Mouse (Mus musculus): Measurements from ENCODE around the gene Ttf2. TPM values are rescaled to one million over a fixed set of nuclear protein-coding genes. Genes with fewer than 3 reads are reported as not detected.

Ttf2 gene
- polyA plus RNA-seq (2014; fragmentation: Nextera tagmentation; extraction: Ambion mirVana): 3.4 and 6.6 TPM in 2 replicates

GRCm38 (mm10) chr3:100969176-100969917 lies at the start of gene Ttf2:
Gene Ttf2, minus strand, starts transcription at chr3:100969663.
- no peaks in the 10 kb centered on the region for H3K9me3 ChIP-seq (ENCODE audit: control insufficient read depth, low read length)
- DNase-seq (peak; percentile 95), ATAC-seq (ENCODE audit: low FRiP score, low TSS enrichment) (peak; percentile 97)
- no peaks in the 10 kb centered on the region for H3K36me3 ChIP-seq (ENCODE audit: control insufficient read depth, insufficient read depth, low read length)
- WGBS: under 1% methylated on average over 40 of the region's 40 CpGs
- no peaks in the 10 kb centered on the region for H3K4me1 ChIP-seq (ENCODE audit: control insufficient read depth, insufficient read depth, low read length)
- peak within 1 kb of the TSS; percentile 92 for H3K4me2 ChIP-seq (ENCODE audit: low read length)
- H3K9ac ChIP-seq (replicated peaks; ENCODE audit: low read length): peak within 1 kb of the TSS; percentile 58; the same call in 1 of the 2 replicates
- peak within 1 kb of the TSS; percentile 66 for H3K4me3 ChIP-seq (replicated peaks; ENCODE audit: low read depth, low read length)
- H3K27me3 ChIP-seq (ENCODE audit: control insufficient read depth, insufficient read depth, low read length): no peaks in the 10 kb centered on the region
- H3K27ac ChIP-seq (replicated peaks; ENCODE audit: low read depth, low read length): no peak within 1 kb of the TSS

GRCm38 (mm10) chr3:101018494-101018893 lies 49.0 kb upstream of the Ttf2 start:
- Histone ChIP-seq H3K4me1 (ENCODE audit: control insufficient read depth, insufficient read depth, low read length) (peaks cover 4% of the 10 kb centered on the region), H3K4me2 (ENCODE audit: low read length) (no peak overlapping the region), H3K9me3 (ENCODE audit: control insufficient read depth, low read length) (no peaks in the 10 kb centered on the region), H3K9ac (replicated peaks; ENCODE audit: low read length) (no peak overlapping the region), H3K27me3 (ENCODE audit: control insufficient read depth, insufficient read depth, low read length) (no peaks in the 10 kb centered on the region), H3K27ac (replicated peaks; ENCODE audit: low read depth, low read length) (no peak overlapping the region), H3K4me3 (replicated peaks; ENCODE audit: low read depth, low read length) (no peak overlapping the region), H3K36me3 (ENCODE audit: control insufficient read depth, insufficient read depth, low read length) (no peaks in the 10 kb centered on the region)
- DNase-seq: no peak
- 79% methylated on average over 6 of the region's 6 CpGs for WGBS
- no peak for ATAC-seq (ENCODE audit: low FRiP score, low TSS enrichment)

GRCm38 (mm10) chr3:101016050-101016449 lies 46.6 kb upstream of the Ttf2 start:
- ATAC-seq (ENCODE audit: low FRiP score, low TSS enrichment): no peak
- no peak for DNase-seq
- Histone ChIP-seq H3K27ac (replicated peaks; ENCODE audit: low read depth, low read length) (no peak overlapping the region), H3K4me3 (replicated peaks; ENCODE audit: low read depth, low read length) (no peak overlapping the region), H3K36me3 (ENCODE audit: control insufficient read depth, insufficient read depth, low read length) (no peaks in the 10 kb centered on the region), H3K4me2 (ENCODE audit: low read length) (no peak overlapping the region), H3K9me3 (ENCODE audit: control insufficient read depth, low read length) (no peaks in the 10 kb centered on the region), H3K9ac (replicated peaks; ENCODE audit: low read length) (no peak overlapping the region), H3K27me3 (ENCODE audit: control insufficient read depth, insufficient read depth, low read length) (no peaks in the 10 kb centered on the region), H3K4me1 (ENCODE audit: control insufficient read depth, insufficient read depth, low read length) (peaks cover 4% of the 10 kb centered on the region)
- WGBS: 81% methylated on average over 7 of the region's 7 CpGs

- Histone ChIP-seq H3K4me2 (ENCODE audit: low read length) (no peak overlapping the region), H3K27me3 (ENCODE audit: control insufficient read depth, insufficient read depth, low read length) (no peaks in the 10 kb centered on the region), H3K9ac (replicated peaks; ENCODE audit: low read length) (no peak overlapping the region), H3K4me1 (ENCODE audit: control insufficient read depth, insufficient read depth, low read length) (peaks cover 4% of the 10 kb centered on the region), H3K27ac (replicated peaks; ENCODE audit: low read depth, low read length) (no peak overlapping the region), H3K36me3 (ENCODE audit: control insufficient read depth, insufficient read depth, low read length) (no peaks in the 10 kb centered on the region), H3K9me3 (ENCODE audit: control insufficient read depth, low read length) (no peaks in the 10 kb centered on the region), H3K4me3 (replicated peaks; ENCODE audit: low read depth, low read length) (no peak overlapping the region)
- ATAC-seq (ENCODE audit: low FRiP score, low TSS enrichment): no peak
- WGBS: 62% methylated on average over 4 of the region's 4 CpGs
- DNase-seq: no peak
These were observed 45.8 kb upstream of the Ttf2 start for GRCm38 (mm10) chr3:101015254-101015653.

GRCm38 (mm10) chr3:101013536-101013935 lies 44.1 kb upstream of the Ttf2 start:
- no peak for DNase-seq
- H3K9ac ChIP-seq (replicated peaks; ENCODE audit: low read length): no peak overlapping the region
- no peaks in the 10 kb centered on the region for H3K9me3 ChIP-seq (ENCODE audit: control insufficient read depth, low read length)
- H3K27me3 ChIP-seq (ENCODE audit: control insufficient read depth, insufficient read depth, low read length): no peaks in the 10 kb centered on the region
- no peak overlapping the region for H3K27ac ChIP-seq (replicated peaks; ENCODE audit: low read depth, low read length)
- WGBS: 89% methylated on average over 3 of the region's 3 CpGs
- ATAC-seq (ENCODE audit: low FRiP score, low TSS enrichment): no peak
- no peaks in the 10 kb centered on the region for H3K36me3 ChIP-seq (ENCODE audit: control insufficient read depth, insufficient read depth, low read length)
- no peak overlapping the region for H3K4me2 ChIP-seq (ENCODE audit: low read length)
- peaks cover 4% of the 10 kb centered on the region for H3K4me1 ChIP-seq (ENCODE audit: control insufficient read depth, insufficient read depth, low read length)
- H3K4me3 ChIP-seq (replicated peaks; ENCODE audit: low read depth, low read length): no peak overlapping the region

GRCm38 (mm10) chr3:101013005-101013404 lies 43.5 kb upstream of the Ttf2 start:
- Histone ChIP-seq H3K36me3 (ENCODE audit: control insufficient read depth, insufficient read depth, low read length) (no peaks in the 10 kb centered on the region), H3K9ac (replicated peaks; ENCODE audit: low read length) (no peak overlapping the region), H3K9me3 (ENCODE audit: control insufficient read depth, low read length) (no peaks in the 10 kb centered on the region), H3K4me3 (replicated peaks; ENCODE audit: low read depth, low read length) (no peak overlapping the region), H3K27ac (replicated peaks; ENCODE audit: low read depth, low read length) (no peak overlapping the region), H3K4me1 (ENCODE audit: control insufficient read depth, insufficient read depth, low read length) (peaks cover 4% of the 10 kb centered on the region), H3K27me3 (ENCODE audit: control insufficient read depth, insufficient read depth, low read length) (no peaks in the 10 kb centered on the region), H3K4me2 (ENCODE audit: low read length) (no peak overlapping the region)
- ATAC-seq (ENCODE audit: low FRiP score, low TSS enrichment): no peak
- no peak for DNase-seq
- WGBS: 93% methylated on average over 10 of the region's 10 CpGs

GRCm38 (mm10) chr3:101012597-101012996 lies 43.1 kb upstream of the Ttf2 start:
- H3K27me3 ChIP-seq (ENCODE audit: control insufficient read depth, insufficient read depth, low read length): no peaks in the 10 kb centered on the region
- H3K4me3 ChIP-seq (replicated peaks; ENCODE audit: low read depth, low read length): no peak overlapping the region
- H3K36me3 ChIP-seq (ENCODE audit: control insufficient read depth, insufficient read depth, low read length): no peaks in the 10 kb centered on the region
- H3K27ac ChIP-seq (replicated peaks; ENCODE audit: low read depth, low read length): no peak overlapping the region
- H3K9me3 ChIP-seq (ENCODE audit: control insufficient read depth, low read length): no peaks in the 10 kb centered on the region
- 79% methylated on average over 8 of the region's 8 CpGs for WGBS
- no peak overlapping the region for H3K9ac ChIP-seq (replicated peaks; ENCODE audit: low read length)
- H3K4me1 ChIP-seq (ENCODE audit: control insufficient read depth, insufficient read depth, low read length): peaks cover 4% of the 10 kb centered on the region
- no peak for DNase-seq
- no peak overlapping the region for H3K4me2 ChIP-seq (ENCODE audit: low read length)
- ATAC-seq (ENCODE audit: low FRiP score, low TSS enrichment): no peak

GRCm38 (mm10) chr3:101012131-101012571 lies 42.7 kb upstream of the Ttf2 start:
- Histone ChIP-seq H3K4me2 (ENCODE audit: low read length) (no peak overlapping the region), H3K27me3 (ENCODE audit: control insufficient read depth, insufficient read depth, low read length) (no peaks in the 10 kb centered on the region), H3K9ac (replicated peaks; ENCODE audit: low read length) (no peak overlapping the region), H3K27ac (replicated peaks; ENCODE audit: low read depth, low read length) (no peak overlapping the region), H3K36me3 (ENCODE audit: control insufficient read depth, insufficient read depth, low read length) (no peaks in the 10 kb centered on the region), H3K4me3 (replicated peaks; ENCODE audit: low read depth, low read length) (no peak overlapping the region), H3K4me1 (ENCODE audit: control insufficient read depth, insufficient read depth, low read length) (peaks cover 4% of the 10 kb centered on the region), H3K9me3 (ENCODE audit: control insufficient read depth, low read length) (no peaks in the 10 kb centered on the region)
- 71% methylated on average over 10 of the region's 10 CpGs for WGBS
- ATAC-seq (ENCODE audit: low FRiP score, low TSS enrichment) (no peak), DNase-seq (no peak)

- no peak overlapping the region for H3K4me3 ChIP-seq (replicated peaks; ENCODE audit: low read depth, low read length)
- H3K27ac ChIP-seq (replicated peaks; ENCODE audit: low read depth, low read length): no peak overlapping the region
- no peaks in the 10 kb centered on the region for H3K9me3 ChIP-seq (ENCODE audit: control insufficient read depth, low read length)
- peaks cover 4% of the 10 kb centered on the region for H3K4me1 ChIP-seq (ENCODE audit: control insufficient read depth, insufficient read depth, low read length)
- ATAC-seq (ENCODE audit: low FRiP score, low TSS enrichment) (no peak), DNase-seq (no peak)
- 76% methylated on average over 5 of the region's 5 CpGs for WGBS
- no peak overlapping the region for H3K4me2 ChIP-seq (ENCODE audit: low read length)
- H3K27me3 ChIP-seq (ENCODE audit: control insufficient read depth, insufficient read depth, low read length): no peaks in the 10 kb centered on the region
- H3K36me3 ChIP-seq (ENCODE audit: control insufficient read depth, insufficient read depth, low read length): no peaks in the 10 kb centered on the region
- H3K9ac ChIP-seq (replicated peaks; ENCODE audit: low read length): no peak overlapping the region
These were observed 41.7 kb upstream of the Ttf2 start for GRCm38 (mm10) chr3:101011203-101011600.

Data from midbrain, embryonic 14.5 days (tissue).